Mouse (Mus musculus): ENCODE measurements around the gene Mfsd13b. TPM values are rescaled to one million over a fixed set of nuclear protein-coding genes. Genes with fewer than 3 reads are reported as not detected.

The Mfsd13b gene
- polyA plus RNA-seq, 1 experiment from 2014 or later = not detected

- Histone ChIP-seq H3K9ac (ENCODE audit: low read length) (no peak overlapping the region), H3K27me3 (ENCODE audit: control insufficient read depth, insufficient read depth, low read length) (no peaks in the 10 kb centered on the region), H3K4me3 (ENCODE audit: low read depth, low read length) (no peak overlapping the region), H3K36me3 (ENCODE audit: control insufficient read depth, insufficient read depth, low read length) (no peaks in the 10 kb centered on the region; the same call in 1 of the 2 replicates), H3K9me3 (ENCODE audit: control insufficient read depth, low read length) (no peaks in the 10 kb centered on the region), H3K4me1 (ENCODE audit: control insufficient read depth, insufficient read depth, low read length) (no peaks in the 10 kb centered on the region), H3K27ac (ENCODE audit: low read depth, low read length) (no peak overlapping the region), H3K4me2 (ENCODE audit: low read depth) (no peak overlapping the region)
- DNase-seq (ENCODE audit: low spot score) (no peak), ATAC-seq (ENCODE audit: insufficient read depth, low FRiP score, low TSS enrichment) (no peak)
- WGBS = 93% methylated on average over 3 of the region's 3 CpGs
These were observed 8.3 kb upstream of the Mfsd13b start for GRCm38 (mm10) chr7:120974001-120974400.

DNA sequence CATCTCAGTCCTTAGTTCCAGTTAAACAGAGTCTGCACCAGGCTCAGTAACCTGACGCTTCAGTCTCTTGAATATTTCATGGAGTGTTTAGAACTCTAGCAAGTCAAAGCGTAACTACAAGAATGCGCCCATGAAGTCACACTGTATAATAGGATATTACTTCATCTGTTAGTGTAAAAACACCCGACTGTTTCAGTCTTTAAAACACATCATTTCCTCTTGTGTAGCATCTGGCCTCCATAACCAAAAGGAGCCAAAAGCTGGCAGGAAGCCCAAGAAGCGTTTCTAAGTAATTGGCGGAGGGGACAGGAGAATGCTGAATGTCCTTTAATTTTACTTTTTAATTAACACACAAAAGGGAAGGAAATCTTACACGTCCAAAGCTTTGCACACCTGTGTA, 5.2 kb upstream of the Mfsd13b start:
- Histone ChIP-seq H3K9ac (ENCODE audit: low read length) (no peak overlapping the region), H3K27me3 (ENCODE audit: control insufficient read depth, insufficient read depth, low read length) (no peaks in the 10 kb centered on the region), H3K4me2 (ENCODE audit: low read depth) (no peak overlapping the region), H3K36me3 (ENCODE audit: control insufficient read depth, insufficient read depth, low read length) (no peaks in the 10 kb centered on the region), H3K4me3 (ENCODE audit: low read depth, low read length) (no peak overlapping the region), H3K27ac (ENCODE audit: low read depth, low read length) (no peak overlapping the region), H3K9me3 (ENCODE audit: control insufficient read depth, low read length) (no peaks in the 10 kb centered on the region), H3K4me1 (ENCODE audit: control insufficient read depth, insufficient read depth, low read length) (no peaks in the 10 kb centered on the region)
- DNase-seq (ENCODE audit: low spot score) = no peak
- no peak for ATAC-seq (ENCODE audit: insufficient read depth, low FRiP score, low TSS enrichment)
- 74% methylated on average over 7 of the region's 7 CpGs for WGBS

DNA sequence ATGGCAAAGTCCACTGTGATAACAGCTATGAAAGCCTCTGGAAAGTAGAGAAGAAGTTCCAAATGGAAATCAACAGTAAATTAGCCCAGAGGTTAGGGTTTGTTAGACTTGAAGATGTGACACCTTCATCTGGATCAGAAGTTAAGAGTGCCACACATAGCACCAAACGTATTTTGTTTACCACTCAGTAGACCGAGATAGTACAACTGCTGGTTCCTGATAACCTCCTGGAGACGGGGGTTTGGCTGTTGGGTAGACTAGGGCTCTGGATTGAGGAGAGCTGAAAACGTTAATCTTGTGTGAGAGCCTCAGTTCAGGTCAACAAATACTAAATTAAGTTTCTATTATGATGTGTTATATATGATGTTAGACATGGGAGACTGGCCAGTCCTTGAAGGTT, 2.3 kb upstream of the Mfsd13b start:
- H3K4me1 ChIP-seq (ENCODE audit: control insufficient read depth, insufficient read depth, low read length) = no peaks in the 10 kb centered on the region
- no peaks in the 10 kb centered on the region for H3K9me3 ChIP-seq (ENCODE audit: control insufficient read depth, low read length)
- H3K36me3 ChIP-seq (ENCODE audit: control insufficient read depth, insufficient read depth, low read length) = no peaks in the 10 kb centered on the region
- H3K27ac ChIP-seq (ENCODE audit: low read depth, low read length) = no peak overlapping the region
- ATAC-seq (ENCODE audit: insufficient read depth, low FRiP score, low TSS enrichment) = no peak
- H3K27me3 ChIP-seq (ENCODE audit: control insufficient read depth, insufficient read depth, low read length) = no peaks in the 10 kb centered on the region
- no peak overlapping the region for H3K9ac ChIP-seq (ENCODE audit: low read length)
- 86% methylated on average over 4 of the region's 4 CpGs for WGBS
- no peak overlapping the region for H3K4me3 ChIP-seq (ENCODE audit: low read depth, low read length)
- no peak overlapping the region for H3K4me2 ChIP-seq (ENCODE audit: low read depth)
- no peak for DNase-seq (ENCODE audit: low spot score)

GRCm38 (mm10) chr7:120980931-120981924, 1.1 kb upstream of the Mfsd13b start:
- WGBS = 5% methylated on average over 39 of the region's 39 CpGs
- H3K27ac ChIP-seq (ENCODE audit: low read depth, low read length) = no peak overlapping the region

GRCm38 (mm10) chr7:120982968-120983367, 659 bp downstream of the Mfsd13b start:
- ATAC-seq (ENCODE audit: insufficient read depth, low FRiP score, low TSS enrichment) = peak; percentile 27
- no peak for DNase-seq (ENCODE audit: low spot score)
- Histone ChIP-seq H3K36me3 (ENCODE audit: control insufficient read depth, insufficient read depth, low read length) (no peaks in the 10 kb centered on the region), H3K4me2 (ENCODE audit: low read depth) (peak overlapping the region; percentile 68), H3K4me3 (ENCODE audit: low read depth, low read length) (peak overlapping the region; percentile 57), H3K9ac (ENCODE audit: low read length) (peak overlapping the region; percentile 59), H3K27me3 (ENCODE audit: control insufficient read depth, insufficient read depth, low read length) (no peaks in the 10 kb centered on the region), H3K4me1 (ENCODE audit: control insufficient read depth, insufficient read depth, low read length) (no peaks in the 10 kb centered on the region), H3K27ac (ENCODE audit: low read depth, low read length) (no peak overlapping the region; the same call in 1 of the 2 replicates), H3K9me3 (ENCODE audit: control insufficient read depth, low read length) (no peaks in the 10 kb centered on the region)
- 13% methylated on average over 7 of the region's 7 CpGs for WGBS

More at GRCm38 (mm10) chr7:120980931-120981924, 1.1 kb upstream of the Mfsd13b start:
- Histone ChIP-seq H3K4me1 (ENCODE audit: control insufficient read depth, insufficient read depth, low read length) (no peaks in the 10 kb centered on the region), H3K27me3 (ENCODE audit: control insufficient read depth, insufficient read depth, low read length) (no peaks in the 10 kb centered on the region), H3K36me3 (ENCODE audit: control insufficient read depth, insufficient read depth, low read length) (no peaks in the 10 kb centered on the region), H3K4me2 (ENCODE audit: low read depth) (peak overlapping the region; percentile 61), H3K4me3 (ENCODE audit: low read depth, low read length) (peak overlapping the region; percentile 57), H3K9me3 (ENCODE audit: control insufficient read depth, low read length) (no peaks in the 10 kb centered on the region), H3K9ac (ENCODE audit: low read length) (peak overlapping the region; percentile 58)
- peak; percentile 63 for DNase-seq (ENCODE audit: low spot score)
- ATAC-seq (ENCODE audit: insufficient read depth, low FRiP score, low TSS enrichment) = peak; percentile 36

GRCm38 (mm10) chr7:120991191-120991590, 8.9 kb downstream of the Mfsd13b start:
- H3K4me2 ChIP-seq (ENCODE audit: low read depth) = no peak overlapping the region
- no peaks in the 10 kb centered on the region for H3K27me3 ChIP-seq (ENCODE audit: control insufficient read depth, insufficient read depth, low read length)
- DNase-seq (ENCODE audit: low spot score) (no peak), ATAC-seq (ENCODE audit: insufficient read depth, low FRiP score, low TSS enrichment) (no peak)
- no peak overlapping the region for H3K4me3 ChIP-seq (ENCODE audit: low read depth, low read length)
- H3K27ac ChIP-seq (ENCODE audit: low read depth, low read length) = no peak overlapping the region
- no peak overlapping the region for H3K9ac ChIP-seq (ENCODE audit: low read length)
- H3K9me3 ChIP-seq (ENCODE audit: control insufficient read depth, low read length) = no peaks in the 10 kb centered on the region
- 78% methylated on average over 8 of the region's 8 CpGs for WGBS
- no peaks in the 10 kb centered on the region for H3K36me3 ChIP-seq (ENCODE audit: control insufficient read depth, insufficient read depth, low read length)
- H3K4me1 ChIP-seq (ENCODE audit: control insufficient read depth, insufficient read depth, low read length) = no peaks in the 10 kb centered on the region

- ATAC-seq (ENCODE audit: insufficient read depth, low FRiP score, low TSS enrichment) (no peak), DNase-seq (ENCODE audit: low spot score) (no peak)
- H3K27ac ChIP-seq (ENCODE audit: low read depth, low read length) = no peak overlapping the region
- no peak overlapping the region for H3K4me2 ChIP-seq (ENCODE audit: low read depth)
- H3K9ac ChIP-seq (ENCODE audit: low read length) = no peak overlapping the region
- H3K36me3 ChIP-seq (ENCODE audit: control insufficient read depth, insufficient read depth, low read length) = no peaks in the 10 kb centered on the region
- 84% methylated on average over 2 of the region's 2 CpGs for WGBS
- no peak overlapping the region for H3K4me3 ChIP-seq (ENCODE audit: low read depth, low read length)
- H3K27me3 ChIP-seq (ENCODE audit: control insufficient read depth, insufficient read depth, low read length) = no peaks in the 10 kb centered on the region
- H3K9me3 ChIP-seq (ENCODE audit: control insufficient read depth, low read length) = no peaks in the 10 kb centered on the region
- no peaks in the 10 kb centered on the region for H3K4me1 ChIP-seq (ENCODE audit: control insufficient read depth, insufficient read depth, low read length)
These were observed 16.8 kb downstream of the Mfsd13b start for GRCm38 (mm10) chr7:120999021-120999530.

- Histone ChIP-seq H3K4me3 (ENCODE audit: low read depth, low read length) (no peak overlapping the region), H3K27me3 (ENCODE audit: control insufficient read depth, insufficient read depth, low read length) (no peaks in the 10 kb centered on the region), H3K9me3 (ENCODE audit: control insufficient read depth, low read length) (no peaks in the 10 kb centered on the region), H3K4me2 (ENCODE audit: low read depth) (no peak overlapping the region), H3K4me1 (ENCODE audit: control insufficient read depth, insufficient read depth, low read length) (no peaks in the 10 kb centered on the region), H3K9ac (ENCODE audit: low read length) (no peak overlapping the region), H3K27ac (ENCODE audit: low read depth, low read length) (no peak overlapping the region), H3K36me3 (ENCODE audit: control insufficient read depth, insufficient read depth, low read length) (no peaks in the 10 kb centered on the region)
- no peak for ATAC-seq (ENCODE audit: insufficient read depth, low FRiP score, low TSS enrichment)
- DNase-seq (ENCODE audit: low spot score) = no peak
- 67% methylated on average over 3 of the region's 3 CpGs for WGBS
These were observed 17.9 kb downstream of the Mfsd13b start for GRCm38 (mm10) chr7:121000065-121000822.

Data from neural tube, embryonic 11.5 days (tissue).